Comparison of ENCODE assay signal across 24 mouse cellular contexts in genomic region chr13:36999210-36999705, GRCm38 (mm10). TPM values are rescaled to one million over a fixed set of nuclear protein-coding genes. Genes with fewer than 3 reads are reported as not detected.
DNase-seq lines count a peak whose midpoint lies in the region; ATAC-seq and TF ChIP-seq lines count a peak whose summit lies in the region.
"Had no signal": no experiment of that assay in that cellular context is flagged by ENCODE, and none has a peak within 500 bp of the region (broad histone marks: within the 10 kb centered on the region; RNA-seq: fewer than 3 reads in every experiment).

No protein-coding gene starts in this region.

- no peak overlapping the region for H3K4me3 ChIP-seq in hindbrain, embryonic 10.5 days
- H3K4me3 ChIP-seq in hindbrain, embryonic 16.5 days (ENCODE audit: low read length) = no peak overlapping the region
- H3K4me3 ChIP-seq in embryonic facial prominence, embryonic 14.5 days (ENCODE audit: low read depth, low read length) = no peak overlapping the region
- no peak overlapping the region for H3K4me3 ChIP-seq in limb, embryonic 14.5 days (replicated peaks; ENCODE audit: low read length)
- H3K4me3 ChIP-seq: embryonic facial prominence, embryonic 13.5 days; heart, embryonic 15.5 days had no signal

- 74% methylated on average over 6 of the region's 6 CpGs for WGBS in hindbrain, embryonic 10.5 days
- 85% methylated on average over 6 of the region's 6 CpGs for WGBS in hindbrain, embryonic 16.5 days
- WGBS in embryonic facial prominence, embryonic 14.5 days = 42% methylated on average over 6 of the region's 6 CpGs
- 42% methylated on average over 6 of the region's 6 CpGs for WGBS in limb, embryonic 14.5 days

- H3K36me3 ChIP-seq in hindbrain, embryonic 10.5 days = no peaks in the 10 kb centered on the region
- no peaks in the 10 kb centered on the region for H3K36me3 ChIP-seq in hindbrain, embryonic 16.5 days (ENCODE audit: control insufficient read depth, insufficient read depth, low read length)
- H3K36me3 ChIP-seq in embryonic facial prominence, embryonic 14.5 days (ENCODE audit: control insufficient read depth, insufficient read depth, low read length) = no peaks in the 10 kb centered on the region
- H3K36me3 ChIP-seq in limb, embryonic 14.5 days (ENCODE audit: control insufficient read depth, insufficient read depth, low read length) = no peaks in the 10 kb centered on the region
- H3K36me3 ChIP-seq: embryonic facial prominence, embryonic 13.5 days; G1E; heart, embryonic 15.5 days had no signal

- no peak overlapping the region for H3K9ac ChIP-seq in hindbrain, embryonic 16.5 days (ENCODE audit: low read depth, low read length)
- H3K9ac ChIP-seq in embryonic facial prominence, embryonic 14.5 days (ENCODE audit: low read depth, low read length) = no peak overlapping the region
- no peak overlapping the region for H3K9ac ChIP-seq in limb, embryonic 14.5 days (ENCODE audit: low read depth, low read length, severe bottlenecking)
- H3K9ac ChIP-seq: embryonic facial prominence, embryonic 13.5 days; heart, embryonic 15.5 days had no signal

- H3K9me3 ChIP-seq in hindbrain, embryonic 10.5 days = no peaks in the 10 kb centered on the region
- no peaks in the 10 kb centered on the region for H3K9me3 ChIP-seq in hindbrain, embryonic 16.5 days (ENCODE audit: control insufficient read depth, low read length)
- H3K9me3 ChIP-seq in embryonic facial prominence, embryonic 14.5 days (ENCODE audit: control insufficient read depth, low read length) = no peaks in the 10 kb centered on the region
- H3K9me3 ChIP-seq in limb, embryonic 14.5 days (ENCODE audit: control insufficient read depth, low read length) = no peaks in the 10 kb centered on the region
- H3K9me3 ChIP-seq: embryonic facial prominence, embryonic 13.5 days; G1E; heart, embryonic 15.5 days had no signal

- no peaks in the 10 kb centered on the region for H3K27me3 ChIP-seq in hindbrain, embryonic 10.5 days (ENCODE audit: insufficient read depth, poor library complexity, severe bottlenecking)
- no peaks in the 10 kb centered on the region for H3K27me3 ChIP-seq in hindbrain, embryonic 16.5 days (replicated peaks; ENCODE audit: control insufficient read depth, insufficient read depth, low read length)
- no peaks in the 10 kb centered on the region for H3K27me3 ChIP-seq in embryonic facial prominence, embryonic 14.5 days (replicated peaks; ENCODE audit: control insufficient read depth, insufficient read depth, low read length)
- H3K27me3 ChIP-seq in limb, embryonic 14.5 days (ENCODE audit: control insufficient read depth, insufficient read depth, low read length) = no peaks in the 10 kb centered on the region
- H3K27me3 ChIP-seq: embryonic facial prominence, embryonic 13.5 days; heart, embryonic 15.5 days had no signal

- DNase-seq in adrenal gland, postnatal 10 days = peak; percentile 7
- DNase-seq in adrenal gland, adult 18-20 months (ENCODE audit: low spot score in 2 of 2) = no peak
- DNase-seq in hindbrain, embryonic 10.5 days (ENCODE audit: low spot score) = peak; percentile 10
- peak; percentile 17 for DNase-seq in embryonic facial prominence, embryonic 14.5 days (ENCODE audit: low spot score)
- DNase-seq in limb, embryonic 14.5 days (ENCODE audit: low spot score) = no peak
- no peak for DNase-seq in thymus, postnatal 36 days
- DNase-seq in retina, postnatal 1 day = no peak
- DNase-seq: adrenal gland, adult 2 months; B cell, adult 2 months; cerebellum, adult 11 months; cerebellum, adult 8-10 months; cerebellum, postnatal 14 days; gastrocnemius, postnatal 36 days; heart, adult 18-20 months; heart, postnatal 14 days; kidney, adult 11 months had no signal

- no peak overlapping the region for H3K4me2 ChIP-seq in hindbrain, embryonic 16.5 days (ENCODE audit: low read length)
- no peak overlapping the region for H3K4me2 ChIP-seq in embryonic facial prominence, embryonic 14.5 days (ENCODE audit: low read depth, low read length)
- H3K4me2 ChIP-seq in limb, embryonic 14.5 days (replicated peaks; ENCODE audit: low read depth, low read length, severe bottlenecking) = no peak overlapping the region
- H3K4me2 ChIP-seq: embryonic facial prominence, embryonic 13.5 days; heart, embryonic 11.5 days; heart, embryonic 15.5 days had no signal

- no peak overlapping the region for H3K27ac ChIP-seq in hindbrain, embryonic 10.5 days
- no peak overlapping the region for H3K27ac ChIP-seq in hindbrain, embryonic 16.5 days (ENCODE audit: low read depth, low read length)
- H3K27ac ChIP-seq in embryonic facial prominence, embryonic 14.5 days (replicated peaks; ENCODE audit: low read depth, low read length) = no peak overlapping the region
- H3K27ac ChIP-seq in limb, embryonic 14.5 days (replicated peaks; ENCODE audit: low read depth, low read length) = 0 out of 2 replicates have a peak overlapping the region, but pooled peaks have one; percentile 13
- H3K27ac ChIP-seq: embryonic facial prominence, embryonic 13.5 days; heart, embryonic 15.5 days; hindbrain, postnatal 0 days had no signal

- no peak for TF ChIP-seq POLR2A in limb, embryonic 14.5 days (IDR thresholded peaks at IDR 0.05; ENCODE audit: borderline replicate concordance, extremely low read depth, insufficient read depth, insufficient read length)

- ATAC-seq in hindbrain, embryonic 16.5 days = no peak
- no peak for ATAC-seq in embryonic facial prominence, embryonic 14.5 days (ENCODE audit: low read depth)
- ATAC-seq in limb, embryonic 14.5 days (ENCODE audit: low FRiP score, low read depth) = peak; percentile 53; the same call in 1 of the 2 replicates
- ATAC-seq: CD4-positive, CD25-positive, alpha-beta regulatory T cell, adult 4 months; forebrain, embryonic 14.5 days; hindbrain, postnatal 0 days had no signal

- no peaks in the 10 kb centered on the region for H3K4me1 ChIP-seq in hindbrain, embryonic 10.5 days (replicated peaks)
- H3K4me1 ChIP-seq in hindbrain, embryonic 16.5 days (ENCODE audit: control insufficient read depth, insufficient read depth, low read depth, low read length) = no peaks in the 10 kb centered on the region
- H3K4me1 ChIP-seq in embryonic facial prominence, embryonic 14.5 days (ENCODE audit: control insufficient read depth, insufficient read depth, low read length) = no peaks in the 10 kb centered on the region
- H3K4me1 ChIP-seq in limb, embryonic 14.5 days (ENCODE audit: control insufficient read depth, insufficient read depth, low read length) = no peaks in the 10 kb centered on the region
- H3K4me1 ChIP-seq: embryonic facial prominence, embryonic 13.5 days; heart, embryonic 15.5 days had no signal

RNA-seq across cellular contexts. Expression of gene F13a1, which starts 50.8 kb away (rescaled TPM):
- total RNA-seq in adrenal gland, postnatal 10 days (2021) = 10 to 100 TPM; 10.7 to 14.5 TPM
- 10 to 100 TPM; 13.4 to 23.0 TPM for total RNA-seq in adrenal gland, adult 18-20 months (2021)
- polyA plus RNA-seq in hindbrain, embryonic 10.5 days (2016; fragmentation: Nextera tagmentation; extraction: Ambion mirVana) = 6.7 and 10.9 TPM in 2 replicates
- polyA plus RNA-seq in hindbrain, embryonic 16.5 days (2015; fragmentation: Nextera tagmentation; extraction: Ambion mirVana) = 13.9 and 22.0 TPM in 2 replicates
- 28.4 and 33.8 TPM in 2 replicates for polyA plus RNA-seq in embryonic facial prominence, embryonic 14.5 days (2014; fragmentation: Nextera tagmentation; extraction: Ambion mirVana)
- polyA plus RNA-seq in limb, embryonic 14.5 days (2012; rRNA removed) = 10.1 and 12.9 TPM in 2 replicates
- polyA plus RNA-seq in limb, embryonic 14.5 days (2014; fragmentation: Nextera tagmentation; extraction: Ambion mirVana) = 17.3 and 18.2 TPM in 2 replicates
- polyA plus RNA-seq: G1E had no signal

Comparison
In these comparisons a context has a peak if more than half of its experiments do, and no peak if none do; other contexts are left out.
1. DNase-seq: peak in adrenal gland, postnatal 10 days (single experiment), hindbrain, embryonic 10.5 days (single experiment) and embryonic facial prominence, embryonic 14.5 days (single experiment); none in adrenal gland, adult 18-20 months (0 of 2), limb, embryonic 14.5 days (single experiment), thymus, postnatal 36 days (0 of 2) and retina, postnatal 1 day (single experiment).